Mouse (Mus musculus): ENCODE measurements around the gene Vamp5.

The Vamp5 gene

DNA sequence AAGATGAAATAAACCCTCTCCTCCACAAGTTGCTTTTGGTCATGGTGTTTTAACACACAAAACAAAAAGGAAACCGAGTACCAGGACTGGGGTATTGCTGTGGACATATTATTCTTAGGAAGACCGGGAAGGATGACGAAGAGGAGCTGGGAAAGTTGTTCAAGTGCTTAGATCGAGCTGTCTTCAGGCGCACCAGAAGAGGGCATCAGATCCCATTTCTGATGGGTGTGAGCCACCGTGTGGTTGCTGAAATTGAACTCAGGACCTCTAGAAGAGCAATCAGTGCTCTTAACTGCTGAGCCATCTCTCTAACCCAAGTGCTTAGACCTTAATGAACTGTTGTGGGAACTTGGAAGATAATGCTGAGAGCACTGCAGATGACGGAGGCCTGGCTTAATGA, 16.3 kb downstream of the Vamp5 start:
- no peak for DNase-seq

DNA sequence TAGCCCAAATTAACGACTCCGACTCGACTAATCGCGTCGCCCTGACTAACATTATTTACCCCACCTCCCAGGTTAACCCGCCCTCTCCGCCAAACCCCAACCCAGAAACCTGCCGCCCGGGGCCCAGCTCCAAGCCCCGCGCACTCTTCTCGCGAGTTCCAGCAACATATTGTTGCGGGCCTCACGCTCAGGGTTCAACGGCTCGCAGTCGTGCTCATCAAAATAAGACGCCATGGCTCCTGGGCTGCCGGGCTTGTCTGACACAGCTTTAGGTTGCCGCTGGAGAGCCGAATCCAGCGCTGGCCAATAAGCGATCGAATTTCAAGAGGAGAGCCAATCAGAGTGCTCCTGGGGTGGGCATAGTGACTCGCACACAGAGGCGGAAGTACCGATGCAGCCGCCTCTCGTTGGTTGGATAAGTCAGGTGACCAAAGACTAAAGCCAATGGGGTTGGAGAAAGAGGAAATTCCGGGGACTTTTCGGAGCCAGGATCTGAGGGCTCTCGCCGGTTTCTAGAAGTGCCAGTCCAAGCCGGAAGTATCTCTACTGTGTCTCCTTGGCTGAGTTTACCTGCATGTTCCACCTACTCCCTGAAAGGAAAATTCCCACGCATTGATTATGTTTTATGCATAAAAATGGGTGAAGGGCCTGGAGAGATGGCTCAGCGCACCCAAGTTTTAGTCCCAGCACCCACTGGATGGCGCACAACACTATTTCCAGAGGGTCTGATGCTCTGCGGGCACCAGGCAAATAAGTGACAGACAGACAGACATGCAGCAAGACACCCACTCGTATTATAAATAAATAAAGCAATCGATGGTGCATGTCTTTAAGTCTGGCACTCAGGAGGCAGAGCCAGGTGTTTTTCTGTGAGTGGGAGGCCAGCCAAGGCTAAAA, 17.9 kb downstream of the Vamp5 start:
- peak; percentile 96 for DNase-seq

DNA sequence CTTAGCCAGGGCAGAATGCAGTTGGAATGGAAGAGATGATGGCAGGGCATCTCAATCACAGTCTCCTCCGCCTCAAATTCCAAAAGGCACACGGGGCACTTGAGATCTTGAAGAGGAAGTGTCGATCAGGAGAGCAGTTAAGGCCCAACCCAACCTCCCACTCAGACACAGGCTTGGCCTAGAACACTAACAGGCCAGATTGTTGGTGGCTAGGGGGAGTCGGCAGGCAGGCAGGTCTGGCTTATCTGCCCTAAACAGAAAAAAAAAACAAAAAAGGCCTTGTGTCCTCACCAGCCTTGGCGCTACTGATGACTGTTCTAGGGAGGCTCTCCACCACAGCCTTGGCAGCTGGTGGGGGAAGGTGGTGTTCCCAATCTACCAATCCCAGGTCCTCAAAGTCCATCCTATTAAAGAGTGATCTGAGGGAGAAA, 19.1 kb downstream of the Vamp5 start:
- DNase-seq: no peak

DNA sequence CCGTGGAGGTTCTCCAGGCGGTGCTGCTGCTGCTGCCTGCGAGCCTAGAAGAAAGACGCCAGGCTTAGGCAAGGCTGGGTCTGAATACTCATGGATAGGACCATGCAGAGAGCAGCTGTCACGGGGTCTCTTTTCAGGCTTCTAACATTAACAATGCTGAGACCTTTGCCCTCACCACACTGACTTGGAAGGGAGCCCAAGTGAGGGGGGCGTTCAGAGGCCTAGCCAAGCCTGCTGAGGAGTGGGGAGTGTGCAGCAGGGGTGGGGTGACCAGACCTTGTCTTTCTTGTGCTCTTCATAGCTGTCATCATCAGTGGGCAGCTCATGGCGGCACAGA, 19.7 kb downstream of the Vamp5 start:
- no peak for DNase-seq

DNA sequence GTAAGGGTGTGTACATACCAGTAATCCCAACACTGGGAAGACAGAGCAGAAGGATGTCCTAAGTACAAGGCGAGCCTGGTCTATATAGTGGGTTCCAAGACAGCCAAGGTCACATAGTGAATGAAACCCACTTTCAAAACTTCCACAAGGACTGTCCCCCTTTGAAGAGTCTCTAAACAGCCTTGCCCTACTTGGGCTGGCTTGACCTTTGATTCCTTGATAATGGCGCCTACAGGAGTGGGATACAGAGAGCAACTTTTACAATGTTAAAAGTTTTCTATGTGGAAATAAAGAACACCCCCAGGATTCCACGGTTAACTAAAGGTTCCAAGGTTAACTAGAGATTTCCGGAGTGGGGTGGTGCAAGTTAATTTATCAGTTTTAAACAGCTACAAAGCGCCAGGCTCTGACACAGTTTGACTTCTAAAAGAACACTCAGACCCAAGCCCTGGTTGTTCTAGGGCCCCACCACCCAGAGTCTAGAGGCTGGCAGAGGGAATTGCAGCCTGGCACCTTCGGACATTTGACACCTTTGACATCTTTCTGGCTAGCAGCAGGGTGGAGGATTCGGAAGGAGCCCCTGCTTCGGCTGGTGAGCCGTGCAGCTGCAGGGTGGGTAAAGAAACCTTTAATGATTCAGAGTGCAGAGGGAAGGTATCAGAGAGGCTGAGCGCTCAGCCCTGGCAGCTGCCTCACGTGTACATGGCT, 20.2 kb downstream of the Vamp5 start:
- DNase-seq: no peak

DNA sequence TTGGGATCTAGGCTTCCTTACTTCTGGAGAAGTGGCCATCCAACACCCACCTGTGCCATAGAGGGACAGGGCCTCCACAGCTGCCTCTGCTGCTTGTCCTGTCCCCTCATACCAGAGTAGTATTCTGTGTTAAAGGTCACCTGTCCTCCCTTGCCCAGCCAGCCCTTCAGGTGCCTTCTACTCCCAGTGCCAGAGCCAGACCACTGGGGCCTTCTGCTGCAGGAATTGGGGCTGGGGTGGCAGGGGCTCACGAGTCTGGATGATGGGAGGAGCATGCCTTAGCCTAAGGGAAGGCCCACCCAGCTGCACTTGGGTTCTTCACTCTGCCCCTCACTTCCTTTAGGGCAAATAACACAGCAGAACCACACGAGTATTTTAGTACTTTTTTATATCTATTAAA, 20.9 kb downstream of the Vamp5 start:
- DNase-seq: no peak

DNA sequence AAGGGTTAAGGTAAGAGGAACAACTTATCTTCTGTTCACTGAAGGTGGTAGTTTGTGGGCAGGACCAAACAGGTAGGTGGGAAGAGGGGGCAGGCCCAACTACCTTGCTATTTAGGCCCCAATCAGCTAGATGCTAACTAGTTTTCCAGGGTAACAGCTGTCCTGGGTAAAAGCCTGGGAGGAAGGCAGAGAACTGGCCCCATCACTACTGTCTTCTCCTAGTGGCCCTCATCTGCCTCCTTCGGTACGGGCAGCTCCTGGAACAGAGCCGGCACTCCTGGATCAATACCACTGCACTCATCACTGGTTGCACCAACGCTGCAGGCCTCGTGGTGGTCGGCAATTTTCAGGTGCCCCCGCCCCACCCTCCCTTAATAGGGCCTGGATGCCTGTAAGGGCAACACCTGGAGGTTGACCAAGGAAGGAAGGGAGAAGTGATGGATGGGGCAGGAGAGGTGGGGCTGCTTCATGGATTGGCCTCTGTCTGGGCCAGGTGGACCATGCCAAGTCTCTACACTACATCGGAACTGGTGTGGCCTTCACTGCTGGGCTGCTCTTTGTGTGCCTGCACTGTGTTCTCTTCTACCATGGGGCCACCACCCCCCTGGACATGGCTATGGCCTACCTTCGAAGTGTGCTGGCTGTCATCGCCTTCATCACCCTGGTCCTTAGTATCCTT, 22.0 kb downstream of the Vamp5 start:
- no peak for DNase-seq

DNA sequence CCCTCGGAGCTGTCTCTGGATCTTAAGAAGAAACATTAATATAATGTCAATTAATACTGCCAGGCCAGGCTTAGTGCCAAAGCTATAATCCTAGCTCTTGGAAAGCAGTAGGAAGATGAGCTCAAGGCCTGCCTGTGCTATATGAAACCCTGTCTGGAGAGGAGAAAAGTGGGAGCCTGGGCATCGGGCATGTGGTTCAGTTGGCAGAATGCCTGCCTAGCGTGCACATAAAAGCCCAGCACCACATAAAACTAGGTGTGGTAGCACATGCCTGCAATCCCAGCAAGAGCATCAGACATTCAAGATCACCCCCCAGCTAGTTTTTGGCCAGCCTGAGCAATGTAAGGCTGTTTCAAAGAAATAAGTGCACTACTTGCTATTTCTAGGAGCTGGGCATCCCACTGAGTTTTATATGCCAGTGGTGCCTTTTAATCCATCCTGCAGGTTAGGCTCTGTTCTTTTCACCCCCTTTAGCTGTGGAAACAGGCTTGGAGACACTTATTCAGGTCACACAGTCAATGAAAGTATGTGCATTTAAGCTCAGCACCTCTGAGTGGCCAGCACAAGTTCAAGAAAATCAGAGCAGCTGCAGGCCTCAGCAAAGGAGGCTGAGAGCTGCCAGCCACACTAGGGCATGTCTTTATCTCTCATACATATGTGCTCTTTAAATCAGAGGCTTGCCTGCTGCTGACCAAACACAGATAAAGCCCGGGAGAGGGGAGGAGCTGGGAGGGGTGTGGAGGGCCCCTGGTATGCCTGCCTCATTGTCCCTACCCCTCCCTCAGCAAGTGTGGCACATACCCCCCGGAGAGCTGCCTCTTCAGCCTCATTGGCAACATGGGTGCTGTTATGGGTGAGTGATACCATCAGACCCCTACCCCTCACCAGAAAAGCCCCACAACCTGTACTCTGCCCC, 22.8 kb downstream of the Vamp5 start:
- no peak for DNase-seq

DNA sequence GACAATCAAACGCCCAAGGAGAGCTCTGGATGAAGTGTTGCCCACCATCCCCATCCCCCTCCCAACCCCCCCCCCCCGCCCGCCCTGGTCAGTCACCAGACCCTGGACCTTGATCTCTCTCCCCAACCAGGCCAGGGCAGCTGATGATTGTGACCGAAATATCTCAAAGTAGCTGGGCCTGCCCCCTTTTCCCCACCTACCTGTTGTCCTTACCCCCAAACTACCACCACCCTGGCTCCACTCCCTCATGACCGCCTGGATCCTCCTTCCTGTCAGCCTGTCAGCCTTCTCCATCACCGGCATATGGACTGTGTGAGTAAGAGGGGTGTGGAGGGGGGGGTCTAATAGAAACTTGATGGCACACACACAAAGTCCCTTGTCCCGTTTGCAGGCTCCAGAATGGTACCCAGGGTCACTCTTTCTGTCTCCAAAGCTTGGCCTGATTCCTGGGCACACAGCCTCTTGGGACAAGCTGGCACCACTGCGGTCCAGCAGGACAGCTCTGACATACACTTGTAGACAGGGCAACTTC, 24.2 kb downstream of the Vamp5 start:
- no peak for DNase-seq

DNA sequence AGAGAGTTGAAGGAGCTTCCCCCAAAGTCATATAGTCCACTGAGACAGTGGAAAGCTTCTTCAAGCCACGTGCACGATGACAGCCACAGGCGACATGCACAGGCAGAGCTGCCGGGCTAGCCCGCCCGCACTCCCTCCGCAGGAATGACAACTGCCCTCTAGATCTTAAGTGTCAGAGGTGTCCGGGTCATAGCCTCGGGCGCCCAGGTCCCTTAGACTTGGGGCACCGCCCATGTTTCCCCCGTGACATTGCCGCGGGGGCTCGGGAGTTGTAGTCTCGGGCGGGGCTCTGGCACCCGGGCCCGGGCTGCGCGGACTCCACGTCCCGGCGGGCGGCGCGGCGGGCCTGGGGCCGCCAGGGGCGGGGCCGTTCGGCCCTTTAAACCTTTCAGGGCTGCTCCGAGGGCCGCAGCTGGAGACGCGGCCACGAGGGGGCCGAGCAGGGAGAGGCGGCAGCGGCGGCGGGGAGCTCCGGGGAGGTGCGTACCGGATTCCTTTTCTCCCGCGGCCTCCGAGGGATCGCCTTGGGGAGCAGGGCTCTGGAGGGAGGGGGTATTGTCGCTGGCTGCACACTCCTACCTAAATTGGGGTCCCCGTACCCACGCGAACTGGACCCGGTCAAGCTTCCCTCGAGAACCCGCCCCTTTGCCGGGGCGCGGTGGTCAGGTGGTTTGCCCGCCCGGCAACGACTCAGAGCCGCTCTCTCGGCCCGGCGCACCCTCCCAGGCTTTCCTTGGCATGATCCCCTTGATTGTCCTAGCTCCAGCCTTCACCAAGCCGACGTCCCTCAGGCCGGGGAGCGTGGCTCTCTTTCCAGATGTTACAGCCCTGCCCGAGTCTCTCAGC, 25.0 kb downstream of the Vamp5 start, which contains the start of gene Tmem150a:
TSS of gene Tmem150a (plus strand) at position 382 of the 846 bp plus-strand sequence.
- peak; percentile 66 for DNase-seq

DNA sequence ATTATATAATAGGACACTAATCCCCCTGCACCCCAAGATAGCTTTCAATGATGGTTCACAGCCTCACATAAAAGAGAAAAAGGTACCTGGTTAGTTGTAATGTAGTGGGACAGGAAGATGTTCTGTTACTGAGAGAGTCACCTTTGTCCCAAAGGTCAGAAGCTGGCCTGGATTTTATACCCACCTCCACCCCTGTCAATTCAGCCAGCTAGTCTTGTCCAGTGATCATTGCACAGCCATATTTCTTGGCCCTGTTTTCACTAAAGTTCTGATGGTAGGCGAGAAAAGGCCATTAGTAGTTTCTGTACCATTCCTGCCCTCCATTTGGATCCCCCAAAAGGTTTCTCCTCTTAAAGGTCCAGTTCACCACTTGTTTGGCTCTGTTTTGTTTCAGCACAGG, 26.2 kb downstream of the Vamp5 start:
- no peak for DNase-seq

DNA sequence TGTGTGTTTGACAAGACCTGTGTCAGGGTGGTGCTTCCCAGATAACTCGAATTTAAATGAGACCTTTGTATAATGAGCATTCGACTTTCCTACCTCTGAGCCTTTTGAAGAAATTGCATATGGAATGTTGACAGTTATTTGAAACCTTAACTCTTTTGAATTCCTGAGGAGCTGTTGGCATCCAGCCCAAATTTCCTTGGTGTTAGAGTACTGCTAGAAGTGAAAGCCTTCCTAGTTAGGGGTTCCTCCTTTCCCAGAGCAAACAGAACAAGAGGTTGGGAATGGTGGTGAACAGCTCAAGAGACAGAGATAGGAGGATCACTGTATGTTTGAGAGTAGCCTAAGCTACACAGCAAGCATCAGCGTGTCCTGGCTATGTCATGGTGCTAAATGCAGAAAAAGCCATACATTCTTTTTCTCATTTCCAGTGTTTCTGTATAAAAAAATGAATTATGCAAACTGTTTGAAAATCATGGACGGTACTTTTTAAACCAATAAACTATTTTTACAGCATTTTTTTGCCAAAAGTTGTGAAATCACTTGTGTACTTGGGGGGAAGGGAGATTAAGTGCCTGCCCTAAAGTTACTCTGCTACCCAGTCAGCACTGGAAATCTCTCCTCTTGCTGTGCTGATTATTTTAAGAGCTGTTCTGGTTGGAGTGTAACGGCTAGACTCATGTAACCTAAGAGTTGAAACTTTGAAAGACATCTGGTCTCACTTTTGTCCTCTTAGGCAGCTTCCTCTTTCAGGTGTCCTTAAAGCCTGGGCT, 27.4 kb downstream of the Vamp5 start:
- DNase-seq: no peak

DNA sequence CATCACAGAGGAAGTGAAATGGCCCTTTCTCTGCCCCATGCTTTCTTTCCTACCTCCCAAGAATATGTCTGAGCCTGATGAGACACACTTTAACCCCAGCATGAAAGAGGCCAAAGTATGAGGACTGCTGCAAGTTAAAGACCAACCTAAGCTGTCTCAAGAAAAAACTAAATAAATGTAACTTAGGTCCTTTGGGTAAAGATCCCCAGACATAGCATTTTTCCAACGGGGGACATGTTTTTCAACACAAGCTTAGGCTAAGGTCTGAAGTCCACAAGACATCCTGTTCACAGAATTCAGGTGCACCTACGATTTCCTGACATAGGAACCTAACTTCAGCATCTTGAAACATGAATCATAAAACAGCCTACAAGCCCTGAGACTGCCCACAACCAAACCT, 30.1 kb downstream of the Vamp5 start:
- no peak for DNase-seq

DNA sequence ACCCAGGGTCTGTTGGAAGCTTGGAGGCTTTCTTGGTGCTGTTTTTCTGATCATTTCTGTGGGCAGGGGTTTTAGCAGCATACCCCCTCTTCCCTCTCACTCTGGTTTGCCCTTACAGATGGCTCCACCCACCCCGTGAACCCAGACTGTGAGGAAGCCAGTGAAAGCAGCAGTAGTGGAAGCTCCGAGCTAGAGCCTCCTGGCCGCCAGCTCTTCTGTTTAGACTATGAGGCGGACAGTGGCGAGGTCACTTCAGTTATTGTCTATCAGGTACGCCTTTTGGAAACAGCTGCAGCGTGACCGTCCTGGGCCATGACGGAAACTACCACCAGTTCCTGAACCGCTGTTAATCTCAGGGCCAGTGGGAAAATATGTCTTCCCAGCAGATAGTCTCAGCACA, 31.9 kb downstream of the Vamp5 start:
- no peak for DNase-seq

DNA sequence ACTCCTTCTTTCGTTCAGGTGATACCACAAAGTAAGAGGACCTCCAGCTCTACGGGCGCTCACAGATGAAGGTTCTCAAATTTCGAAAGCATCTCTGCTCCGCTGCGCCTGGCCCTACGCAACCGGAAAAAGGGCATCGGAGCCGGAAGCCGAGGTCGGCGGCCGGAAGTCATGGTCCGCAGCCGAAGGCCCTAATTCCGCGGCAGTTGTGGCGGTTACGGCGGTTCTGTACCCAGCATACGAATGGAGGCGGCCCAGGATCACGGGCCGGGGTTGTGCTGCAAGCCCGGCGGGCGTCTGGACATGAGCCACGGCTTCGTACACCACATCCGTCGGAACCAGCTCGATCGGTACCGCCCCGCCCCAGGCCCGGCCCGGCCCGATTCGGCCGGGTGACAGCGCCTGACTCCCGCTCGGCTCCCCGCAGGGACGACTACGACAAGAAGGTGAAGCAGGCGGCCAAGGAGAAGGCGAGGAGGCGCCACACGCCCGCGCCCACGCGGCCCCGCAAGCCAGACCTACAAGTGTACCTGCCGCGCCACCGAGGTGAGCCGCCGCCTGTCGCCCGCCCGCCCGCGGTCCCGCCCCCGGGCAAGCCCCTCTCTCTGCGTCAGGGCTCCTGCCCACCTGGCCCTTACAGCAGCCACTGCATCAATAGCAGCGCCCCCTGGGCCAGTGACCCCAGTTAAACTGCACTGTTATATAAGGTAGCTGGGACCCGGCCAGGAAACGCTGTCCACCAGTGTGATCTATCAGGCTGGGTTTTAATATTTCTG, 32.9 kb downstream of the Vamp5 start, which contains the start of gene 0610030E20Rik:
TSS of gene 0610030E20Rik (plus strand) at position 152 of the 776 bp plus-strand sequence.
- peak; percentile 75 for DNase-seq

DNA sequence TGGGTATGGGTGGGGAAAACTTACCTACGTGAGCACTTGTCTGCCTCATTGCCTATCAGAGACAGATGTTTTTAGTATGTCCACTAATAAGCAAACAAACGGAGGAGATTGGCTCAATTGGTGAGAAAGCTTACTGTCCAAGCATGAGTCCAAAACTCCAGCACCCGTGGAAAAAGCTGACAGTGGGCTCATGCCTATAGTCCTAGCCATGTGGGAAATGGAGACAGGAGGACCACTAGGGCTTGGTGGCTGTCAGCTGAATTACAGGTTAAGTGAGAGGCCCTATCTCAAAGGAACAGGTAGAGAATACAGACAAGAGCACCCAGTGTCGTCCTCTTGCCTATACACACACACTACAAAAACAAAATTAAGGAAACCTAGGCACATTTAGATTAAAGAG, 34.0 kb downstream of the Vamp5 start:
- DNase-seq: no peak

DNA sequence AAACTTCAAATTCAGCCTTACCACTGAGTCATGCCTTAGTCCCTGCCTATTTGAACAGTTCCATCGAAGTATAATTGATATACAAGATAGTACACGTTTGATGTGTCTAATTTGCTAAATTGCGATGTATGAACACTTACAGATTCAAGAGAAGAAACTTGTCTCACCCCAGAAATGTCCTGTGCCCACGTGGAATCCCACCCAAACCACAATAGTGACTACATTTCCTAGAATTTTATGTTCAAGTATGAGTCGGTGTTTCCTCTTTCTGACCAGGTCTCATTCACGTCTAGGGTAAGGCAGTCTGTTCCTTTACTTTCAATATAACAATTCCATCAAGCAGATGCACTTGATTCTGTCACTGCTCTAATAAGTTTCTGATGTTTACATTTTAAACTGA, 34.6 kb downstream of the Vamp5 start:
- DNase-seq: no peak

DNA sequence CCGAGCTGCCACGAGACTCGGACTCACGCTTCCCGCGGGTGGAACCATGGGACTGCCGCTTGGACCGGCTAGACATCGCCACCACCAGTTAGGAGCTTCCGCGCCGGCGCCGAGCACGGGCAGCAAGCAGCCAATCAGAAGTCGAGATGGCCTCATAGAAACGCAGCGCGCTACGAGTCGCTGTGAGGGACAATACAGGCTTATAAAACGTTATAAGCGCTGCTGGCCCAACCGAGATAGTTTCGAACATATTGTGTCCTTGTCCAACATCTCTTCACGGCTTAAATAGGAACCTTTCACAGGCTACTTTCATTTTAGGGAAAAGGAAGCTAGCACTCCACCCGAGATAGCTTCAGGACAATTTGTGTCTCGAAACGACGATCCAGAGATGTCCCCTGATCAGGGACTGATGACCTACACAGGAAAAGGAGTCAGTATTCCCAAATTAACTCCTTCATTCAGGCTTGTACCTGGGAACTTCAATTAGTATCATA, 35.1 kb downstream of the Vamp5 start, which contains the start of gene Usp39:
TSS of gene Usp39 (minus strand) at position 111 of the 494 bp plus-strand sequence.
- peak; percentile 92 for DNase-seq

DNA sequence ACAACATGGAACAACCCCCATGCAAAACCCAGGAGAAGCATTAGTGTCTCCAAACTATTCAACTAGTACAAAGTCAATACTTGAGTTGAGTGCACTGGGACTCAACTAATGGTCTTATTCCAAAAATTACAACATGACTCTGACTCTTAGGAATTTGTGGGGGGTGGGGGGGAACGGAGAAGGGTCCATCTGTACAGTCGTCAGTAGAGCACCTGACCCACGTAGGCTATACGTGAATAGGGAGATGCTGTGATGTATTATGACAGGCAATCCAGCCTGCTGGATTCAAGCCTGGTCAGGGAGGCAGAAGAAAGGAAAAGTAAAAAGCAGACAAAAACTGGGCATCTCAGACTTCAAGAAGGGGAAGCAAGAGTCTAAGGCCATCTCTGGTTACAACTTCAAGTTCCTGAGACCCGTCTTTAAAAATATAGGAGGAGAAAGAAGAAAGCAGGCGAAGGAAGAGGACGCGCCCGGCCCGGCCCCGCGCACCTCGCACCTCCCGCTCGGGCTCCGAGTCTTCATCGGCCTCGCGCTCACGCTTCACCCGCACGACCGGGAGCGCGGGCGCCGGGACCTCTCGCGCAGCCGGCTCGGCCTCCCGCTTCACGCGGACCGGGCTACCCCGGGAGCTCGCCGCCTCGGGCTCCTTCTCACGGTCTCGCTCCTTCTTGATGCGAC, 35.7 kb downstream of the Vamp5 start:
- no peak for DNase-seq
